Mouse (Mus musculus): ENCODE measurements around the gene Smarca4. TPM values are rescaled to one million over a fixed set of nuclear protein-coding genes. Genes with fewer than 3 reads are reported as not detected.

The Smarca4 gene
- polyA plus RNA-seq, 1 experiment from 2014 or later, result 191 TPM

DNA sequence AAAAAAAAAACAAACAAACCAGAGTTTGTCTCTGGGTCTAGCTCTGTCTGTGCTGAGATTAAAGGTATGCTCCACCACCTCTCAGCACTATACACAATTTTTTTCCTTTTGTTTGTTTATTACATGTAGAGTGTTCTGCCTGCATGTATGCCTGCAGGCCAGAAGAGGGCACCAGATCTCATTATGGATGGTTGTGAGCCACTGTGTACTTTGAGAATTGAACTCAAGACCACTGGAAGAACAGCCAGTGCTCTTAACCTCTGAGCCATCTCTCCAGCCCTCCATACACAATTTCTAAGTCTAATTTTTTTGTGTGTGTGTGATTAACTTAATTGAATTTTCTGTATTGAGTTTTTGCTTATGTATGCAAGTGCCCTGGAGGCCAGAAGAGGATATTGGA lies 10.6 kb downstream of the Smarca4 start:
- Histone ChIP-seq H3K27me3 (ENCODE audit: control insufficient read depth, insufficient read depth, low read length) (no peaks in the 10 kb centered on the region), H3K4me1 (replicated peaks; ENCODE audit: control insufficient read depth, insufficient read depth, low read length) (no peaks in the 10 kb centered on the region), H3K27ac (ENCODE audit: low read depth, low read length) (no peak overlapping the region), H3K36me3 (ENCODE audit: control insufficient read depth, insufficient read depth, low read length) (no peaks in the 10 kb centered on the region; the same call in 1 of the 2 replicates), H3K4me3 (ENCODE audit: low read depth, low read length) (no peak overlapping the region), H3K4me2 (ENCODE audit: low read depth, low read length, severe bottlenecking) (no peak overlapping the region), H3K9ac (ENCODE audit: low read length) (no peak overlapping the region), H3K9me3 (ENCODE audit: control insufficient read depth, low read length) (no peaks in the 10 kb centered on the region)
- DNase-seq (ENCODE audit: low spot score), result no peak
- no peak for ATAC-seq (replicated peaks; ENCODE audit: low FRiP score)

- ATAC-seq (replicated peaks; ENCODE audit: low FRiP score) (no peak), DNase-seq (ENCODE audit: low spot score) (no peak)
- Histone ChIP-seq H3K4me1 (replicated peaks; ENCODE audit: control insufficient read depth, insufficient read depth, low read length) (no peaks in the 10 kb centered on the region), H3K27ac (ENCODE audit: low read depth, low read length) (no peak overlapping the region), H3K4me3 (ENCODE audit: low read depth, low read length) (no peak overlapping the region), H3K4me2 (ENCODE audit: low read depth, low read length, severe bottlenecking) (no peak overlapping the region), H3K27me3 (ENCODE audit: control insufficient read depth, insufficient read depth, low read length) (no peaks in the 10 kb centered on the region), H3K9ac (ENCODE audit: low read length) (no peak overlapping the region), H3K36me3 (ENCODE audit: control insufficient read depth, insufficient read depth, low read length) (no peaks in the 10 kb centered on the region; the same call in 1 of the 2 replicates), H3K9me3 (ENCODE audit: control insufficient read depth, low read length) (no peaks in the 10 kb centered on the region)
- WGBS, result 88% methylated on average over 5 of the region's 5 CpGs
Observed at GRCm38 (mm10) chr9:21627145-21627795, 11.3 kb downstream of the Smarca4 start.

- 91% methylated on average over 3 of the region's 3 CpGs for WGBS
- H3K9ac ChIP-seq (ENCODE audit: low read length), result no peak overlapping the region
- no peaks in the 10 kb centered on the region for H3K4me1 ChIP-seq (replicated peaks; ENCODE audit: control insufficient read depth, insufficient read depth, low read length)
- H3K4me2 ChIP-seq (ENCODE audit: low read depth, low read length, severe bottlenecking), result no peak overlapping the region
- DNase-seq (ENCODE audit: low spot score) (no peak), ATAC-seq (replicated peaks; ENCODE audit: low FRiP score) (no peak)
- H3K36me3 ChIP-seq (ENCODE audit: control insufficient read depth, insufficient read depth, low read length), result peaks cover 2% of the 10 kb centered on the region; the same call in 1 of the 2 replicates
- H3K4me3 ChIP-seq (ENCODE audit: low read depth, low read length), result no peak overlapping the region
- no peak overlapping the region for H3K27ac ChIP-seq (ENCODE audit: low read depth, low read length)
- no peaks in the 10 kb centered on the region for H3K27me3 ChIP-seq (ENCODE audit: control insufficient read depth, insufficient read depth, low read length)
- H3K9me3 ChIP-seq (ENCODE audit: control insufficient read depth, low read length), result no peaks in the 10 kb centered on the region
Observed at GRCm38 (mm10) chr9:21630673-21631072, 14.7 kb downstream of the Smarca4 start.

DNA sequence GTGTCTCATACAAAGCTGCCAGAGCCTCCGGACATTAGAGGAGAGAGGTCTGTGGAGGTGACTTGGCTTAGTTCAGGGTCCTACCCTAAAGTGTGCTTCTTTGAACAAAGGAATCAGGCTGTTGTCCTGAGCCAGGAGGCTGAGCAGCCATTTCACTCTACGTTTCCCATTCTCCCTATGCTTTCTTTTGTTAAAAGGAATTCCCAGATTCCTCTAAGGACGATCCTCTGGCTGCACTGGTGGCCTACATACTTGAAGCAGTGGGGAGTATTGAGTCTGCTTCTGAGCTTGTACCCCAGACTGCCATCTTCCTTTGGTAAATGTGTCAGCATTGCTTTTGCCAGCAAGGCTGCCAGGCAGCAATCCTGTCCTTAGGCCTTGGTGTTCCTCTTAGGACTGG lies 17.1 kb downstream of the Smarca4 start:
- no peak for DNase-seq (ENCODE audit: low spot score)
- Histone ChIP-seq H3K9ac (ENCODE audit: low read length) (no peak overlapping the region), H3K4me3 (ENCODE audit: low read depth, low read length) (no peak overlapping the region), H3K9me3 (ENCODE audit: control insufficient read depth, low read length) (no peaks in the 10 kb centered on the region), H3K27me3 (ENCODE audit: control insufficient read depth, insufficient read depth, low read length) (no peaks in the 10 kb centered on the region), H3K36me3 (ENCODE audit: control insufficient read depth, insufficient read depth, low read length) (peaks cover 9% of the 10 kb centered on the region; the same call in 1 of the 2 replicates), H3K4me1 (replicated peaks; ENCODE audit: control insufficient read depth, insufficient read depth, low read length) (no peaks in the 10 kb centered on the region), H3K27ac (ENCODE audit: low read depth, low read length) (no peak overlapping the region), H3K4me2 (ENCODE audit: low read depth, low read length, severe bottlenecking) (no peak overlapping the region)
- ATAC-seq (replicated peaks; ENCODE audit: low FRiP score), result no peak
- 69% methylated on average over 3 of the region's 3 CpGs for WGBS

- Histone ChIP-seq H3K36me3 (ENCODE audit: control insufficient read depth, insufficient read depth, low read length) (peaks cover 24% of the 10 kb centered on the region), H3K4me3 (ENCODE audit: low read depth, low read length) (no peak overlapping the region), H3K27ac (ENCODE audit: low read depth, low read length) (no peak overlapping the region), H3K4me1 (replicated peaks; ENCODE audit: control insufficient read depth, insufficient read depth, low read length) (no peaks in the 10 kb centered on the region), H3K9ac (ENCODE audit: low read length) (no peak overlapping the region), H3K9me3 (ENCODE audit: control insufficient read depth, low read length) (no peaks in the 10 kb centered on the region), H3K27me3 (ENCODE audit: control insufficient read depth, insufficient read depth, low read length) (no peaks in the 10 kb centered on the region), H3K4me2 (ENCODE audit: low read depth, low read length, severe bottlenecking) (no peak overlapping the region)
- ATAC-seq (replicated peaks; ENCODE audit: low FRiP score) (no peak), DNase-seq (ENCODE audit: low spot score) (no peak)
- WGBS, result 70% methylated on average over 7 of the region's 7 CpGs
Observed at GRCm38 (mm10) chr9:21635639-21636038, 19.7 kb downstream of the Smarca4 start.

DNA sequence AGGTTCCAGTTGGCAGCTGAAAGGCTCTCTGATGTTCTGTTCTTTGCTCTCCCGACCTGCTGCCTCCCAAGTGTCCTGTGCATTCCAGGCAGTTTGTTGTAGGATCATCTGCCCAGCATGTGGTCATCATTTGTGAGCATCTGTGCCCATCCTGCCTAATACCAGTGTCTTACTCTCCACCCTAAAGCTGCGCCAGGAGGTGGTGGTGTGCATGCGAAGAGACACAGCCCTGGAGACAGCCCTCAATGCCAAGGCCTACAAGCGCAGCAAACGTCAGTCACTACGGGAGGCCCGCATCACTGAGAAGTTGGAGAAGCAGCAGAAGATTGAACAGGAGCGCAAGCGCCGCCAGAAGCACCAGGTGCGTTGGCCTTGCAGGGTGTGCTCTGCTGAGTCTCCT lies 23.1 kb downstream of the Smarca4 start:
- no peak overlapping the region for H3K9ac ChIP-seq (ENCODE audit: low read length)
- no peaks in the 10 kb centered on the region for H3K27me3 ChIP-seq (ENCODE audit: control insufficient read depth, insufficient read depth, low read length)
- DNase-seq (ENCODE audit: low spot score) (no peak), ATAC-seq (replicated peaks; ENCODE audit: low FRiP score) (no peak)
- no peaks in the 10 kb centered on the region for H3K9me3 ChIP-seq (ENCODE audit: control insufficient read depth, low read length)
- no peak overlapping the region for H3K27ac ChIP-seq (ENCODE audit: low read depth, low read length)
- 97% methylated on average over 11 of the region's 11 CpGs for WGBS
- no peak overlapping the region for H3K4me2 ChIP-seq (ENCODE audit: low read depth, low read length, severe bottlenecking)
- no peaks in the 10 kb centered on the region for H3K4me1 ChIP-seq (replicated peaks; ENCODE audit: control insufficient read depth, insufficient read depth, low read length)
- no peak overlapping the region for H3K4me3 ChIP-seq (ENCODE audit: low read depth, low read length)
- H3K36me3 ChIP-seq (ENCODE audit: control insufficient read depth, insufficient read depth, low read length), result peaks cover 49% of the 10 kb centered on the region

GRCm38 (mm10) chr9:21646366-21646765 lies 30.4 kb downstream of the Smarca4 start:
- 97% methylated on average over 3 of the region's 3 CpGs for WGBS
- no peaks in the 10 kb centered on the region for H3K4me1 ChIP-seq (replicated peaks; ENCODE audit: control insufficient read depth, insufficient read depth, low read length)
- no peak overlapping the region for H3K9ac ChIP-seq (ENCODE audit: low read length)
- H3K4me3 ChIP-seq (ENCODE audit: low read depth, low read length), result no peak overlapping the region
- DNase-seq (ENCODE audit: low spot score), result no peak
- ATAC-seq (replicated peaks; ENCODE audit: low FRiP score), result no peak
- no peaks in the 10 kb centered on the region for H3K9me3 ChIP-seq (ENCODE audit: control insufficient read depth, low read length)
- H3K27ac ChIP-seq (ENCODE audit: low read depth, low read length), result no peak overlapping the region
- H3K27me3 ChIP-seq (ENCODE audit: control insufficient read depth, insufficient read depth, low read length), result no peaks in the 10 kb centered on the region
- no peak overlapping the region for H3K4me2 ChIP-seq (ENCODE audit: low read depth, low read length, severe bottlenecking)
- H3K36me3 ChIP-seq (ENCODE audit: control insufficient read depth, insufficient read depth, low read length), result peaks cover 38% of the 10 kb centered on the region

DNA sequence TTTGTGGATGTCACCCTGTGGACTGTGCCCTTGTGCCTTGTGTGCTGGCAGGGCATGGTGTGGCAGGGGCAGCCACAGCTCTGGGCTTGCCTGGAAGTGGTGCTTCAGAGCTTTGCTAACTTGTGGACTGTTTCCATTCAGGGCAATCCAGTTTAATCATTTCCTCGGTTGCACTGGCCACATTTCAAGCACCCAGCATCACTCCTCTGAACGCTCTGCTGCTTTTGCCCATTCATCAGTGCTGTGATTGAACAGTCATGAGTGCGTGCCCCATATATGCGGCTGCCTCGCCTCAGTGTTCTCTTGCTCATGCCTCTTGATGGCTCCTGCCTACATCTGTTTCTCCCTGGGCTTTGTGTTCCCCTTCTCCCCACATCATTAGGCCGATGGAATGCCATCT lies 31.8 kb downstream of the Smarca4 start:
- Histone ChIP-seq H3K27ac (ENCODE audit: low read depth, low read length) (no peak overlapping the region), H3K9ac (ENCODE audit: low read length) (no peak overlapping the region), H3K36me3 (ENCODE audit: control insufficient read depth, insufficient read depth, low read length) (peaks cover 27% of the 10 kb centered on the region), H3K4me2 (ENCODE audit: low read depth, low read length, severe bottlenecking) (no peak overlapping the region), H3K4me1 (replicated peaks; ENCODE audit: control insufficient read depth, insufficient read depth, low read length) (no peaks in the 10 kb centered on the region), H3K27me3 (ENCODE audit: control insufficient read depth, insufficient read depth, low read length) (no peaks in the 10 kb centered on the region), H3K4me3 (ENCODE audit: low read depth, low read length) (no peak overlapping the region), H3K9me3 (ENCODE audit: control insufficient read depth, low read length) (no peaks in the 10 kb centered on the region)
- 93% methylated on average over 6 of the region's 6 CpGs for WGBS
- DNase-seq (ENCODE audit: low spot score), result no peak
- ATAC-seq (replicated peaks; ENCODE audit: low FRiP score), result no peak

- no peak overlapping the region for H3K4me3 ChIP-seq (ENCODE audit: low read depth, low read length)
- H3K4me2 ChIP-seq (ENCODE audit: low read depth, low read length, severe bottlenecking), result no peak overlapping the region
- H3K9ac ChIP-seq (ENCODE audit: low read length), result no peak overlapping the region
- peaks cover 14% of the 10 kb centered on the region; the same call in 1 of the 2 replicates for H3K36me3 ChIP-seq (ENCODE audit: control insufficient read depth, insufficient read depth, low read length)
- DNase-seq (ENCODE audit: low spot score), result no peak
- WGBS, result 92% methylated on average over 5 of the region's 5 CpGs
- no peaks in the 10 kb centered on the region for H3K4me1 ChIP-seq (replicated peaks; ENCODE audit: control insufficient read depth, insufficient read depth, low read length)
- H3K27ac ChIP-seq (ENCODE audit: low read depth, low read length), result no peak overlapping the region
- H3K9me3 ChIP-seq (ENCODE audit: control insufficient read depth, low read length), result no peaks in the 10 kb centered on the region
- no peaks in the 10 kb centered on the region for H3K27me3 ChIP-seq (ENCODE audit: control insufficient read depth, insufficient read depth, low read length)
- ATAC-seq (replicated peaks; ENCODE audit: low FRiP score), result no peak
Observed at GRCm38 (mm10) chr9:21652263-21652662, 36.3 kb downstream of the Smarca4 start.

All from forebrain, embryonic 11.5 days (tissue).